Mouse (Mus musculus): ENCODE results near the gene Ppp1r35.
"Not testable (repeated sequence)": the region's sequence is repeated elsewhere in the genome, so short reads cannot be mapped to it uniquely, and the experiment has no call there.

The Ppp1r35 gene

GRCm38 (mm10) chr5:137778635-137779034, at the start of gene Ppp1r35:
TSS of gene Ppp1r35 (plus strand) at chr5:137778849.
- peak; percentile 97 for DNase-seq (ENCODE audit: low read depth)

- DNase-seq (ENCODE audit: low read depth): no peak
Measured at GRCm38 (mm10) chr5:137733638-137734288, 44.9 kb upstream of the Ppp1r35 start.

- no peak for DNase-seq (ENCODE audit: low read depth)
Measured at GRCm38 (mm10) chr5:137734289-137735061, 44.2 kb upstream of the Ppp1r35 start.

- DNase-seq (ENCODE audit: low read depth): no peak
Measured at GRCm38 (mm10) chr5:137737400-137737940, 41.2 kb upstream of the Ppp1r35 start.

- DNase-seq (ENCODE audit: low read depth): peak; percentile 48
Measured at GRCm38 (mm10) chr5:137738516-137738915, 40.1 kb upstream of the Ppp1r35 start.

GRCm38 (mm10) chr5:137739471-137739870, 39.2 kb upstream of the Ppp1r35 start:
- no peak for DNase-seq (ENCODE audit: low read depth)

- DNase-seq (ENCODE audit: low read depth): no peak
Measured at GRCm38 (mm10) chr5:137740506-137740905, 38.1 kb upstream of the Ppp1r35 start.

- peak; percentile 90 for DNase-seq (ENCODE audit: low read depth)
Measured at GRCm38 (mm10) chr5:137741023-137741931, 37.4 kb upstream of the Ppp1r35 start, which contains the start of gene Nyap1. TSS of gene Nyap1 (minus strand) at chr5:137741607.

GRCm38 (mm10) chr5:137742048-137742447, 36.6 kb upstream of the Ppp1r35 start:
- no peak for DNase-seq (ENCODE audit: low read depth)

- DNase-seq (ENCODE audit: low read depth): no peak
Measured at GRCm38 (mm10) chr5:137742836-137743235, 35.8 kb upstream of the Ppp1r35 start.

- DNase-seq (ENCODE audit: low read depth): no peak
Measured at GRCm38 (mm10) chr5:137744197-137744596, 34.5 kb upstream of the Ppp1r35 start.

- DNase-seq (ENCODE audit: low read depth): peak; percentile 94
Measured at GRCm38 (mm10) chr5:137745214-137746171, 33.2 kb upstream of the Ppp1r35 start, which contains the start of gene Tsc22d4. TSS of gene Tsc22d4 (plus strand) at chr5:137745730.

GRCm38 (mm10) chr5:137746282-137746850, 32.3 kb upstream of the Ppp1r35 start:
- DNase-seq (ENCODE audit: low read depth): peak; percentile 66

- no peak for DNase-seq (ENCODE audit: low read depth)
Measured at GRCm38 (mm10) chr5:137746851-137747325, 31.8 kb upstream of the Ppp1r35 start.

GRCm38 (mm10) chr5:137747326-137747961, 31.2 kb upstream of the Ppp1r35 start:
- DNase-seq (ENCODE audit: low read depth): peak; percentile 66

- DNase-seq (ENCODE audit: low read depth): peak; percentile 66
Measured at GRCm38 (mm10) chr5:137748130-137748770, 30.4 kb upstream of the Ppp1r35 start.

- peak; percentile 63 for DNase-seq (ENCODE audit: low read depth)
Measured at GRCm38 (mm10) chr5:137749196-137749836, 29.3 kb upstream of the Ppp1r35 start.

- not testable (repeated sequence) for DNase-seq (ENCODE audit: low read depth)
Measured at GRCm38 (mm10) chr5:137750212-137750611, 28.4 kb upstream of the Ppp1r35 start.

Data from naive thymus-derived CD4-positive, alpha-beta T cell, adult 2 months (primary cell).